Mouse (Mus musculus) myocyte (in vitro differentiated cells): ENCODE data around the gene Actl11.

Source experiments
- E2F4 ChIP-seq: IDR thresholded peaks from one replicate; pipeline ENCODE4 v1.6.1; 2011; ENCODE audit warnings: mild to moderate bottlenecking, control low read depth, moderate library complexity; ENCODE audit not compliant: insufficient read depth
- POLR2A ChIP-seq: IDR thresholded peaks from one replicate; pipeline ENCODE4 v1.6.1; 2011; ENCODE audit warnings: low read depth, mild to moderate bottlenecking, control low read depth, moderate library complexity; ENCODE audit not compliant: insufficient read length

DNA sequence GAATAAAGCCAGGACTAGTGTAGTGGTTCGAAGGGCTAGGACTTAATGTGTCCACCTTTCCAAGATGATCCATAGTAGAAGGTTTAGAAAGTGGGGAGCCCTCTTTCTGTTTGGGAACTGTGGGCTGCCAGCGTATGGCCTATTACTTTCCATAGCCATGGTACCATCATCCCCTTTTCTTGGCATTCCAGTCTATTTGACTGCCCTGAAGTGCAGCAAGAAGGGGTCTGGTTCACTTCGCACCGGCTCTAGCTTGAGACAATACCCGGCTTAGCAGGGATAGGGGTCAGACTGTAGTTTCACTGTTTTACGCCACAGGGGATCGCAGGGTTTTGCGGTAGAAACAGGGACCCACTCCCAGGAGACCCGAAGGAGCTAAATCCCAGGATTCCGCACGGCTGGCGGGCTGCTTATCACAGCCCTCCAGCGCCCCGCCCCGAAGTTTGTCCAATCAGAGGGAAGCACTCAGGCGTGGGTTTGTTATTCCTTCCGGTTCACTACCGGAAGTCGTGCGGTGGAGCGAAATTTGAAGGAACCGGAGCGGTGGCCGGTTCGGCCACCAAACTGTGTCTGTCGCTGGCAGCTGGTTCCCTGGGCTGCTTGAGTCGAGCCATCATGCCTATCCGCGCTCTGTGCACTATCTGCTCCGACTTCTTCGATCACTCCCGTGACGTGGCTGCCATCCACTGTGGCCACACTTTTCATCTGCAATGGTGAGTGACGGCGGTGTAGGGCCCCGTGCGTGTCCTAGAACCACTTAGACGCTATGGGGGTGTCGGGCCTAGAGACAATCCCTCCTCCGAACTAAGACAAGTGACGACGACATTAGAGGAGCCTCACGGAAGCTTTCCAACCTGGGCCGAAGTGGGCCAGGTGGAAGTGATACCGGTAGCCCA is 22.4 kb downstream of the Actl11 start:
- TF ChIP-seq POLR2A (peak; percentile 71), E2F4 (peak; percentile 99)
